Mouse (Mus musculus) MEL (cell line): ENCODE measurements around the gene Nup153. TPM values are rescaled to one million over a fixed set of nuclear protein-coding genes. Genes with fewer than 3 reads are reported as not detected.

Experiments used
- DNase-seq: peaks from one replicate; pipeline ENCODE4 v3.0.0; 2011; ENCODE audit warnings: low read depth, low spot score
- H3K27ac ChIP-seq: 2 replicates; pipeline ENCODE4 v1.5.1; 2012; ENCODE audit warnings: low read depth, mild to moderate bottlenecking, control low read depth, low read length, moderate library complexity; ENCODE audit not compliant: control insufficient read depth
- H3K27me3 ChIP-seq, 2 experiments: fragments of 150-350 bp in 1 of 2; sonication (generic) in 1 of 2; 2 replicates each; pipeline ENCODE4 v1.6.1; 2012; ENCODE audit warnings: low read length in 2 of 2, mild to moderate bottlenecking in 2 of 2, improper control_type of control experiment in 1 of 2, moderate library complexity in 1 of 2; ENCODE audit not compliant: insufficient read depth in 2 of 2, control insufficient read depth in 1 of 2
- H3K36me3 ChIP-seq, 2 experiments: 2 replicates each; pipeline ENCODE4 v1.6.1; 2012 to 2014; ENCODE audit warnings: low read length in 2 of 2, improper control_type of control experiment in 1 of 2, inconsistent platforms in 1 of 2, mild to moderate bottlenecking in 1 of 2; ENCODE audit not compliant: insufficient read depth in 2 of 2, control insufficient read depth in 1 of 2
- H3K4me1 ChIP-seq, 2 experiments: fragments of 150-350 bp in 1 of 2; sonication (generic) in 1 of 2; 2 replicates each; pipeline ENCODE4 v1.6.1; 2012; ENCODE audit warnings: low read length in 2 of 2, improper control_type of control experiment in 1 of 2, mild to moderate bottlenecking in 1 of 2; ENCODE audit not compliant: insufficient read depth in 2 of 2, control insufficient read depth in 1 of 2
- H3K4me3 ChIP-seq, 2 experiments: fragments of 150-350 bp in 1 of 2; sonication (generic) in 1 of 2; 2 replicates each; pipeline ENCODE4 v1.5.1; 2012; ENCODE audit warnings: low read depth in 2 of 2, low read length in 2 of 2, mild to moderate bottlenecking in 2 of 2, moderate library complexity in 2 of 2, control low read depth in 1 of 2, improper control_type of control experiment in 1 of 2; ENCODE audit not compliant: control insufficient read depth in 1 of 2, insufficient read depth in 1 of 2
- H3K79me2 ChIP-seq: 2 replicates; pipeline ENCODE4 v1.6.1; 2012; ENCODE audit warnings: mild to moderate bottlenecking, low read length, moderate library complexity; ENCODE audit not compliant: control insufficient read depth, poor library complexity, insufficient read depth
- H3K9ac ChIP-seq: 2 replicates; pipeline ENCODE4 v1.6.1; 2012; ENCODE audit warnings: low read depth, mild to moderate bottlenecking, control low read depth, low read length, moderate library complexity; ENCODE audit not compliant: control insufficient read depth, poor library complexity, severe bottlenecking
- H3K9me3 ChIP-seq: fragments of 150-350 bp; sonication (generic); replicated peaks from 2 replicates; pipeline ENCODE4 v1.6.1; 2012; ENCODE audit warnings: mild to moderate bottlenecking, low read length, improper control_type of control experiment, moderate library complexity; ENCODE audit not compliant: insufficient read depth
- CHD1 ChIP-seq: IDR thresholded peaks from 2 replicates; pipeline ENCODE4 v1.6.1; 2012; ENCODE audit warnings: low read depth, mild to moderate bottlenecking, inconsistent platforms, low read length, improper control_type of control experiment
- CHD2 ChIP-seq: IDR thresholded peaks from 2 replicates; pipeline ENCODE4 v1.6.1; 2011; ENCODE audit warnings: low read length, improper control_type of control experiment
- CTCF ChIP-seq, 3 experiments: IDR thresholded peaks in 2 of 3; conservative IDR thresholded peaks in 1 of 3; 2 replicates each; pipeline ENCODE4 v1.5.1; 2011 to 2012; ENCODE audit warnings: low read length in 3 of 3, low read depth in 2 of 3, mild to moderate bottlenecking in 2 of 3, improper control_type of control experiment in 1 of 3, inconsistent platforms in 1 of 3, mixed read lengths in 1 of 3, moderate library complexity in 1 of 3; ENCODE audit not compliant: control insufficient read depth in 1 of 3, insufficient read depth in 1 of 3, poor library complexity in 1 of 3, severe bottlenecking in 1 of 3
- E2F4 ChIP-seq: IDR thresholded peaks from 2 replicates; pipeline ENCODE4 v1.6.1; 2011; ENCODE audit warnings: low read depth, low read length, improper control_type of control experiment, borderline replicate concordance
- ELF1 ChIP-seq: IDR thresholded peaks from 2 replicates; pipeline ENCODE4 v1.6.1; 2014; ENCODE audit warnings: low read depth, mild to moderate bottlenecking, inconsistent platforms, low read length, improper control_type of control experiment, moderate library complexity
- EP300 ChIP-seq, 2 experiments: IDR thresholded peaks; 2 replicates each; pipeline ENCODE4 v1.6.1; 2011; ENCODE audit warnings: improper control_type of control experiment in 2 of 2, low read length in 2 of 2, low read depth in 1 of 2, mild to moderate bottlenecking in 1 of 2
- ETS1 ChIP-seq: IDR thresholded peaks from 2 replicates; pipeline ENCODE4 v1.6.1; 2012; ENCODE audit warnings: low read depth, mild to moderate bottlenecking, inconsistent platforms, low read length, improper control_type of control experiment, moderate library complexity
- KAT2A ChIP-seq: conservative IDR thresholded peaks from 2 replicates; pipeline ENCODE4 v1.6.1; 2012; ENCODE audit warnings: low read depth, low read length, improper control_type of control experiment, inconsistent platforms
- MAX ChIP-seq: IDR thresholded peaks from 2 replicates; pipeline ENCODE4 v1.6.1; 2011; ENCODE audit warnings: low read length, improper control_type of control experiment
- MEF2A ChIP-seq: IDR thresholded peaks from 2 replicates; pipeline ENCODE4 v1.6.1; 2014; ENCODE audit warnings: low read depth, mild to moderate bottlenecking, inconsistent platforms, low read length, improper control_type of control experiment; ENCODE audit not compliant: poor library complexity, insufficient replicate concordance, severe bottlenecking; ENCODE audit errors: extremely low read depth
- MYC ChIP-seq: IDR thresholded peaks from 2 replicates; pipeline ENCODE4 v1.6.1; 2011; ENCODE audit warnings: low read depth, mild to moderate bottlenecking, low read length, improper control_type of control experiment, moderate library complexity
- NRF1 ChIP-seq: IDR thresholded peaks from 2 replicates; pipeline ENCODE4 v1.6.1; 2014; ENCODE audit warnings: low read depth, mild to moderate bottlenecking, inconsistent platforms, low read length, improper control_type of control experiment, moderate library complexity; ENCODE audit not compliant: poor library complexity, insufficient read depth, severe bottlenecking
- POLR2A ChIP-seq, 2 experiments: IDR thresholded peaks; 2 replicates each; pipeline ENCODE4 v1.6.1; 2011 to 2012; ENCODE audit warnings: low read length in 2 of 2, mild to moderate bottlenecking in 2 of 2, control low read depth in 1 of 2, improper control_type of control experiment in 1 of 2, low read depth in 1 of 2, moderate library complexity in 1 of 2; ENCODE audit not compliant: control insufficient read depth in 1 of 2, insufficient read depth in 1 of 2, poor library complexity in 1 of 2
- POLR2AphosphoS5 ChIP-seq: IDR thresholded peaks from 2 replicates; pipeline ENCODE4 v1.6.1; 2012; ENCODE audit warnings: low read depth, borderline replicate concordance, mild to moderate bottlenecking, inconsistent platforms, low read length, moderate library complexity, mixed read lengths
- RAD21 ChIP-seq: IDR thresholded peaks from 2 replicates; pipeline ENCODE4 v1.6.1; 2011; ENCODE audit warnings: mild to moderate bottlenecking, low read depth, low read length, improper control_type of control experiment
- SMC3 ChIP-seq: IDR thresholded peaks from 2 replicates; pipeline ENCODE4 v1.6.1; 2011; ENCODE audit warnings: low read depth, low read length, improper control_type of control experiment
- TAL1 ChIP-seq: IDR thresholded peaks from 2 replicates; pipeline ENCODE4 v1.6.1; 2012; ENCODE audit warnings: mild to moderate bottlenecking, inconsistent platforms, low read length, moderate library complexity, mixed read lengths
- TBP ChIP-seq: IDR thresholded peaks from 2 replicates; pipeline ENCODE4 v1.8.0; 2011; ENCODE audit warnings: low read depth, low read length, improper control_type of control experiment
- UBTF ChIP-seq: IDR thresholded peaks from 2 replicates; pipeline ENCODE4 v1.6.1; 2012; ENCODE audit warnings: low read depth, mild to moderate bottlenecking, inconsistent platforms, low read length, improper control_type of control experiment, moderate library complexity, borderline replicate concordance; ENCODE audit not compliant: insufficient read depth
- ZC3H11A ChIP-seq: IDR thresholded peaks from 2 replicates; pipeline ENCODE4 v1.6.1; 2012; ENCODE audit warnings: low read depth, mild to moderate bottlenecking, inconsistent platforms, low read length, improper control_type of control experiment
- ZMIZ1 ChIP-seq: IDR thresholded peaks from 2 replicates; pipeline ENCODE4 v1.6.1; 2012; ENCODE audit warnings: low read depth, mild to moderate bottlenecking, inconsistent platforms, low read length, improper control_type of control experiment, moderate library complexity
- polyA plus RNA-seq, 2 experiments: library from polyadenylated mRNA; stranded (reverse) in 1 of 2; unstranded in 1 of 2; fragments of >175 nt in 1 of 2; fragments of >200 nt in 1 of 2; gene quantifications; 2 replicates each; pipeline versions ENCODE4 v1.2.1 to v1.2.4; 2012; ENCODE audit warnings: low replicate concordance in 2 of 2, low read depth in 1 of 2; ENCODE audit not compliant: insufficient read length in 2 of 2, insufficient read depth in 1 of 2, missing spikeins in 1 of 2
- total RNA-seq: library from RNA; depleted of rRNA; stranded (reverse); fragments of 300-350 nt; gene quantifications from 2 replicates; pipeline ENCODE4 v1.2.3, GENCODE M21; 2012

Gene Nup153
- total and polyA plus RNA-seq, 3 experiments = 64.6 to 221 (median 82.8) TPM

DNA sequence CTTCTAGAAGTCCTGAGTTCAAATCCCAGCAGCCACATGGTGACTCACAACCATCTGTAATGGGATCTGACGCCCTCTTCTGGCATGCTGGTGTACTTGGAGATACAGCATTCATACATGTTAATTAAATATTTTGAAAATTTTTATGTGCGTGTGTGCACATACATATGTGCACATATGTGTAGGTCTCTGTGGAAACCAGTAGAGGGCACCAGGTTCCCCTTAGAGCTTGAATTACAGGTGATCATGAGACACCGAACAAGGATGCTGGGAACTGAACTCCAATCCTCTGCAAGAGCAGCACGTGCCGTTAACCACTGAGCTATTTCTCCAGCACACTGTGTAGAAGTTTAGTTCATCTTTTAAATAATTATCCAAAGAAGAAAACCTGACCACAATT is 68.5 kb downstream of the Nup153 start:
- H3K36me3 ChIP-seq = no peaks in the 10 kb centered on the region
- no peaks in the 10 kb centered on the region for H3K27me3 ChIP-seq
- no peak overlapping the region for H3K4me3 ChIP-seq
- no peak overlapping the region for H3K27ac ChIP-seq
- no peaks in the 10 kb centered on the region for H3K79me2 ChIP-seq
- TF ChIP-seq SMC3 = peak; percentile 33; the same call in 1 of the 2 replicates
- TF ChIP-seq ETS1 = no peak
- peak in 1 of 3 experiments; percentile 39; a peak in 2 of 6 replicates for TF ChIP-seq CTCF (IDR thresholded peaks at IDR 0.05 in 2 of 3, conservative IDR thresholded peaks at IDR 0.05 in 1 of 3; ENCODE audit: control insufficient read depth in 1 of 3, insufficient read depth in 1 of 3, low read depth in 2 of 3, low read length in 3 of 3, poor library complexity in 1 of 3, severe bottlenecking in 1 of 3)
- no peak overlapping the region for H3K9ac ChIP-seq
- H3K9me3 ChIP-seq = no peaks in the 10 kb centered on the region
- H3K4me1 ChIP-seq = no peaks in the 10 kb centered on the region
- no peak for DNase-seq

DNA sequence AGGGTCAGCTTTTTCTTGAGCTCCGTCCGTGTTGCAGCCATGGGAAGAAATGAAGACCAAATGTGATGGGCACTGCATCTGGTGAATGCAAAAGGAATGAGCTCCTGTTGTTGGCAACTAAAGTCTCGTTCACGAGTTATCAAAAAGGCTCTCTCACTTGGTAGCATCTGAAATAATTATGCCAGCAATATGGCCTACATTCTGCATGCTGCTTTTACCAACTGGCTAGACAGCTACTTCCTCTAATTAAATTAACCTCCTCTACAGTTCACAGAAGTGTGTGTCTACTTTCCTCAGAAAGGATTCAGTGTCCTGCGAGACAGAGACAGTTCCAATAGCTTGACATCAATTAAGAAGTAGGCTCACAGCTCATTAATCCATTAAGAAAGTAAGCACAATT is 73.2 kb downstream of the Nup153 start:
- Histone ChIP-seq H3K36me3 (no peaks in the 10 kb centered on the region), H3K9ac (no peak overlapping the region), H3K79me2 (no peaks in the 10 kb centered on the region), H3K9me3 (no peaks in the 10 kb centered on the region), H3K4me1 (no peaks in the 10 kb centered on the region), H3K4me3 (no peak overlapping the region), H3K27ac (no peak overlapping the region), H3K27me3 (no peaks in the 10 kb centered on the region)
- no peak for TF ChIP-seq SMC3
- TF ChIP-seq TAL1 = no peak
- TF ChIP-seq CHD2 = no peak
- no peak for TF ChIP-seq MYC
- no peak for TF ChIP-seq NRF1
- TF ChIP-seq ZMIZ1 = no peak
- no peak for TF ChIP-seq POLR2AphosphoS5
- TF ChIP-seq MAX = no peak
- TF ChIP-seq CTCF (IDR thresholded peaks at IDR 0.05 in 2 of 3, conservative IDR thresholded peaks at IDR 0.05 in 1 of 3; ENCODE audit: control insufficient read depth in 1 of 3, insufficient read depth in 1 of 3, low read depth in 2 of 3, low read length in 3 of 3, poor library complexity in 1 of 3, severe bottlenecking in 1 of 3) = no peak
- no peak for TF ChIP-seq E2F4
- TF ChIP-seq MEF2A = no peak
- no peak for TF ChIP-seq CHD1
- DNase-seq = no peak

DNA sequence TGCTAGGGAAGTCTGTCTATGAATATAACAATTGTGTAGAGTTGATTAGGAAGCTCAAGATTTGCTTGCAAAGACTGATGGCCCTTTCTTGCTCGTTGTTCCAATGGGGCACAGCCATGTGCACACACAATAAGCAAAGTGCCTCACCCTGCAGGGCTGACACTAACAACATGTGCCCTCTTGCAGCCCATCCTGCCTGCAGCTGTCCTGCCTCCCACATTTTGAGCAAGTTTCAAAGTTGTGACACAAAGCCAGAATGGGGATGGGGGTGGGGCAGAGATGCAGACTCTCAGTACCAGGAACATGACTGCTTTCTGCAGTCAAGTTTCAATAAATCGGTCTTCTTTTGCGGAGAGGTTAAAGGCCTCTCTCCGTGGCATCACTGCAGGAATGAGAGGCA is 74.1 kb downstream of the Nup153 start:
- H3K36me3 ChIP-seq = no peaks in the 10 kb centered on the region
- no peak overlapping the region for H3K27ac ChIP-seq
- no peaks in the 10 kb centered on the region for H3K4me1 ChIP-seq
- no peaks in the 10 kb centered on the region for H3K9me3 ChIP-seq
- H3K4me3 ChIP-seq = no peak overlapping the region
- H3K9ac ChIP-seq = no peak overlapping the region
- no peaks in the 10 kb centered on the region for H3K27me3 ChIP-seq
- no peaks in the 10 kb centered on the region for H3K79me2 ChIP-seq
- TF ChIP-seq RAD21 = no peak
- no peak for TF ChIP-seq ELF1
- no peak for TF ChIP-seq KAT2A
- TF ChIP-seq UBTF = no peak
- no peak for TF ChIP-seq SMC3
- TF ChIP-seq TBP = no peak
- no peak for TF ChIP-seq EP300 (IDR thresholded peaks at IDR 0.05; ENCODE audit: low read depth in 1 of 2, low read length in 2 of 2)
- no peak for TF ChIP-seq POLR2A (IDR thresholded peaks at IDR 0.05; ENCODE audit: control insufficient read depth in 1 of 2, insufficient read depth in 1 of 2, low read depth in 1 of 2, low read length in 2 of 2, poor library complexity in 1 of 2)
- TF ChIP-seq ZC3H11A = no peak
- no peak for TF ChIP-seq MAX
- TF ChIP-seq CHD1 = no peak
- DNase-seq = no peak
